Mouse (Mus musculus): ENCODE measurements around the gene Patl2. TPM values are rescaled to one million over a fixed set of nuclear protein-coding genes. Genes with fewer than 3 reads are reported as not detected.

Gene Patl2
- total RNA-seq, 2 experiments from 2014 or later: not detected

GRCm38 (mm10) chr2:122180051-122180822, 5.8 kb downstream of the Patl2 start:
- ATAC-seq (ENCODE audit: poor library complexity, severe bottlenecking): 0 out of 2 replicates have a peak, but pooled peaks have one; percentile 24

- ATAC-seq (ENCODE audit: poor library complexity, severe bottlenecking): no peak
Observed at GRCm38 (mm10) chr2:122172188-122172587, 13.8 kb downstream of the Patl2 start.

DNA sequence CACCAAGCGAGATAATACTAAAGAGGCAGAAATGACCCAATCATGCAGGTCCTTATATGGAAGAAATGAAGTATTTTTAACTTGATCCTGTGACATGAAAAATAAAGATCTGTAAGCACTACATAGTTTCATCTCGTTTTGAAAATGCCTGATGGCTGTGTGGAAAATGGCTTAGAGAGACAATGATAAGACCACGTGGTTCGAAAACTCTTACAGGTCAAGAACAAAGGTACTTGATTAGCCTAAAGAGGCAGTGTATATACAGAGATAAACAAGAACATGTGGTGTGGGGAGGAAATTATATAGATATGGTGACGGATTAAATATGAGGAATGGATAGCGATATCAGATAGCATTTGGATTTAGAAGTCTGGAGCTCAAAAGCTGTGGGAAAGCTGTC, 14.7 kb downstream of the Patl2 start:
- no peak for ATAC-seq (ENCODE audit: poor library complexity, severe bottlenecking)

DNA sequence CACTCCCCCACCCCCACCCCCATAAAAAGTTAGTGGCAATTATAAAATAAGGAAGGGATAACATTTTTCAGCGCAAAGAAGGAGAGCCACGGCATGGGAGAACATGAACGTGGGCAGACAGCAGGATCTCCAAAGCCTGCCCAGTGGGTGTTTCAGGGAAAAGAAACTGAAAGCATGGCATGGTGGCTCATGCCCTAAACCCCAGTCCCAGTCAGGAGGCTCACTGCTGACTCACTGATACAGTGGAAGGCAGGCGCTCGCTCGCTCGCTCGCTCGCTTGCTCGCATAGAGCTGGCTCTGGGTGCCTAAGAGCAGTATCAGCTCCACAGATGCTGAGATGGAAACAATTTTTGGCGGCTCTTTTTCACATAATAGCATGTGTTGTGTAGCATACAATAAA, 21.7 kb downstream of the Patl2 start:
- ATAC-seq (ENCODE audit: poor library complexity, severe bottlenecking): peak; percentile 86

GRCm38 (mm10) chr2:122163430-122164195, 22.4 kb downstream of the Patl2 start:
- peak; percentile 43 for ATAC-seq (ENCODE audit: poor library complexity, severe bottlenecking)

GRCm38 (mm10) chr2:122162529-122162928, 23.5 kb downstream of the Patl2 start:
- no peak for ATAC-seq (ENCODE audit: poor library complexity, severe bottlenecking)

DNA sequence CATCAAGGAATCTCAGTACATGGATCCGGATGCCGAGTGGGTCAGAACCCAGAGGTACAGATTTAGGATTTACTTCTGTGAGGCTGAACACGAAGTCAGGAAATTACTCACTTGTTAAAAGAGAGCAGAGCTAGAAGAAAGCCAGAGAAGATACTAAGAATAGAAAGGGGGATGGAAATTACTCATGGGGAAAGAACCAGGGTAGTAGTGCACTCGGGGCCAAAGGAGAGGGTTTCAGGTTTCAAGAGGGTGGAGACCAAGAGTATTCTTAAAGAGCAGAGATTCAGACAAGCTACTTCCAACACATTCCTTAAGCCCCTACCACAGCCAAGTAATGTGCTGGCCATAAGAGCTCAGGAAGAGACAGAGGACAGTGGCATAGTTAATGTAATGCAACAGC, 24.4 kb downstream of the Patl2 start:
- ATAC-seq (ENCODE audit: poor library complexity, severe bottlenecking): no peak

DNA sequence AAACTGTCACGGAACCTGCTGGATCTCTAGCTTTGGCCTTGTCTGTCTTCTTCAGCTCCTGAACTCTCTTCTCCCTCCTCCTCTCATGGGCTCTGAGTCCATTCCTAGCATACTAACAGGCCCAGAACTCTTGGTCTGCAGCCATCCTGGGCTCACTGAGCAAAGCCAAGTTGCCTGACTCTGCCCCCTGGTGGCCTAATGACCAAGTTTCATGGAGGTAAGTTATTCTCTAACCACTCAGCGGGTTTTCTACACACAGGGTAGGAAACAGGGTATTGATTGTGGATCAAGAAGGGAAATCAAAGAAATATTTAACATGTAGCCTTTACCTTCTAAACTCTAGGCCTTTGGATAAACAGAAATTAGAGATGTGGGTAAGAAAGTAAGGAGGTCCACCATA, 25.3 kb downstream of the Patl2 start, which contains the start of gene Trim69:
Trim69 (plus strand) TSS at position 21 of the 400 bp plus-strand sequence.
- ATAC-seq (ENCODE audit: poor library complexity, severe bottlenecking): peak; percentile 67

DNA sequence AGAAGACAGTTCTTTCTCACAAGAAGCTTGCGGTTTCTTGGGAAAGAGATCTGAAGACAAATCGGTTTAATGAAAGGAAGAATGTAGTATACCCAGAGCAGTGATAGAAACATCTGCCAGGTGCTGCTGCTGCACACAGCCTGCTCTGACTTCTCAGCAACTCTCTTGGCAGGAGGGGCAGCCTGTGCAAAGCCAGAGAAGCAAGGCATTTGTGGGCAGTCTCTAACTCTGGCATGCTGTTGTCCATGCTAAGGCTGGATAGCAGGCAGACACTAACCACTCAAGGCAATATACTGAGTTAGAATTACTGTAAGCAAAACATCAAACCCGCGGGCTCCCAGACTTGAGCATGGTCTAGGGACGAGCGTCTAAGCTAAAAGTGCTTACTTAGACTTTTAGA, 26.3 kb downstream of the Patl2 start:
- ATAC-seq (ENCODE audit: poor library complexity, severe bottlenecking): no peak

DNA sequence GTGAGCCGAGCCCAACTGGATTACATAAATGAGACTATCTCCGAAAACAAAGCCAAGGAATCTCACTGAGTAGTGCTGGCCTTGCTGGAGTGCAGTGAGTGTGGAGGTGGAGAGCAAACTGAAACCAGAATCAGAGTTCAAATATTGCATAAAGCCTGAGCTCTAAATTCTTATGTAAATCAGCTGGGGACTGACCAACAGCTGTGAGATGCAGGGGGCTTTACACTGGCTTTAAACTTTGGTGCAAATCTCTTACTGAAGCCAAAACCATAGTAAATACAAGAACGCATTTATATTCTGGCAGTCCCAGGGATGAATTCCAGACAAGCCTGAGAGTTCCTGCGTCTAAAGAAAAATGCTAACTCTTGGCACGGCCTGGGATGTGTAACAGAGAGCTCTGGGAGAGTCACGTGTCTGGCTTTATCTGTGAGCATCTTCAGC, 27.6 kb downstream of the Patl2 start:
- ATAC-seq (ENCODE audit: poor library complexity, severe bottlenecking): no peak

DNA sequence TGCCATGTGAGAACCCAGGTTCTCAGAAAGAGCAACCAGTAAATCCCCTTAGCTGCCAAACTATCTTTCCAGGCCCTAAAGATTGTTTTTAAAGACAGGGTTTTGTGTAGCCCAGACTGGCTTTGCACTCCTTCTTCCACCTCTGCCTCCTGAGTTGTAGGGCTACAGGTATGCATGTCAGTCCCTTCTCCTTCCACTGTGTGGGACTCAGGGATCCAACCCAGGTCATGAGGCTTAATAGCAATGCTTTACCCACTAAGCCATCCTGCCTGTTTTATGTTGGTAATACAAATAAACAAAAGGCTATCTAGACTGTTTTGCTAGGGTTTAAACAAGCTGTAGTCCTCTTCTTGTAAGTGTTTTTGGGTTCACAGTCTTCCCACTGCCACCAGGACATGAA, 28.4 kb downstream of the Patl2 start:
- no peak for ATAC-seq (ENCODE audit: poor library complexity, severe bottlenecking)

DNA sequence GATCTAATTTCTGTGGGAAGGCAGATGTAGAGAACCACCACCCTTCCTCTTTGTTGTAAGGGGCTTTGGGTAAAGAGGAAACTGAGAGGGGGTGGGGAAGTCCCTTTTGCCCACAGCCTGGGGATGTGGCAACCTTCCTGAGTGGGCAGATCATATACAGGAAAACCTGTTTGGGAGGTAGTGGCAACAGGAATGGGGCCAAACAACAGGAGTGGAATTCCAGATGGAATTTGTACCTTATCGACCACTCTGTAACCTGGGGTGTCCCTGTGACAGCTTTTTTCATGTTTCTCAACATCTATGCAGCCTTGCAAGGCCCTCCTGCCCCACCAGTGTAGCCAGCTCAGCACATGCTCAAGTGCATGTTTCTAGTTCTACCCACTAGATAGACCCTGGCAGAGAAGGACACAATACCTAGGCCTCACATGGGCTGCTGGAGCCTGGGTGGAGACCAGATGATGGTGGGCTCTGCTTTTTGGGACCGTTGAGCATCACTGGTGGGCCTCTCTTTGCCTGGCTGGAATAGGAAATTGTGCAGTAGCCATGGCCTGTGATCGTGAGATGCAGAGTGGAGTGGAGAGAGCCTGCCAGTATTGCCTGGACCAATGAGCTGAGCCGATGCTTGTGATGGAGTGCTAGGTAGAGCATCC, 29.8 kb downstream of the Patl2 start:
- peak; percentile 77 for ATAC-seq (ENCODE audit: poor library complexity, severe bottlenecking)

DNA sequence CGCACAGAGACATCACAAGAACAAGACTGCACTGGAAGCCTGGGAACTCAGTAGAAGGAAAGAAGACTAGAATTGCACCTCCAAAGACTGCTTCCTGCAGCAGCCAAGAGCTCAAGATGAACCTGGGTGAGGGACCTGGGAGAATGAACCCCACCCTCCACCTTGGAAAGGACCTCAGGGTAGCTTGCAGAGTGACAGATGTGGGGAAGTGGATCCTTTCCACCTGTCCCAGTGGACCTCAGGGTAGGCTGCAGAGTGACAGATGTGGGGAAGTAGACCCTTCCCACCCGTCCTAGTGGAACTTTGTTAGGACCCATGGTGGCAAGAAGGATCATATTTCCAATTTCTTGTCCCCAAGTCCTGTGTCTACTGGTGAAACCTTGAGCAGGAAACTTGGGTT, 30.7 kb downstream of the Patl2 start:
- ATAC-seq (ENCODE audit: poor library complexity, severe bottlenecking): no peak

GRCm38 (mm10) chr2:122154479-122154878, 31.5 kb downstream of the Patl2 start:
- ATAC-seq (ENCODE audit: poor library complexity, severe bottlenecking): no peak

- peak; percentile 58 for ATAC-seq (ENCODE audit: poor library complexity, severe bottlenecking)
Observed at GRCm38 (mm10) chr2:122153681-122154365, 32.2 kb downstream of the Patl2 start.

GRCm38 (mm10) chr2:122152850-122153249, 33.1 kb downstream of the Patl2 start:
- no peak for ATAC-seq (ENCODE audit: poor library complexity, severe bottlenecking)

- no peak for ATAC-seq (ENCODE audit: poor library complexity, severe bottlenecking)
Observed at GRCm38 (mm10) chr2:122151221-122151620, 34.8 kb downstream of the Patl2 start.

DNA sequence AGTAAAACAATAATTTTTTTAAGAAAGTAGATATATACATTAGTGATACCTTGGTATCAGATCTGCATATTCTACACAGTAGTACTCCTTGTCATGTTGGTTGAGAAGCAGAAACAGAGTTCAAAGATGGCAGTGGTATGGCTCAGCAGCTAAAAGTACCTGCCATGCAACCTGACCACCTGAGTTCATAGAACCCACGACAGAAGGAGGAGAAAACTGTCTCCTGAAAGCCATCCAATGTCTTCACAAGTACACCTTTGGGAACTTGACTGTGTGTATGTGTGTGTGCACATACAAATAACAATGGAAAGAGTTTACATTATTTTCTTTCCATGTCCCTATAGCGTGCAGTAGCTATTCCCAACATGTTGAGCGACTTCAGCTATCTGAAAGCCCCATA, 36.3 kb downstream of the Patl2 start:
- ATAC-seq (ENCODE audit: poor library complexity, severe bottlenecking): no peak

- ATAC-seq (ENCODE audit: poor library complexity, severe bottlenecking): no peak
Observed at GRCm38 (mm10) chr2:122149316-122149715, 36.7 kb downstream of the Patl2 start.

DNA sequence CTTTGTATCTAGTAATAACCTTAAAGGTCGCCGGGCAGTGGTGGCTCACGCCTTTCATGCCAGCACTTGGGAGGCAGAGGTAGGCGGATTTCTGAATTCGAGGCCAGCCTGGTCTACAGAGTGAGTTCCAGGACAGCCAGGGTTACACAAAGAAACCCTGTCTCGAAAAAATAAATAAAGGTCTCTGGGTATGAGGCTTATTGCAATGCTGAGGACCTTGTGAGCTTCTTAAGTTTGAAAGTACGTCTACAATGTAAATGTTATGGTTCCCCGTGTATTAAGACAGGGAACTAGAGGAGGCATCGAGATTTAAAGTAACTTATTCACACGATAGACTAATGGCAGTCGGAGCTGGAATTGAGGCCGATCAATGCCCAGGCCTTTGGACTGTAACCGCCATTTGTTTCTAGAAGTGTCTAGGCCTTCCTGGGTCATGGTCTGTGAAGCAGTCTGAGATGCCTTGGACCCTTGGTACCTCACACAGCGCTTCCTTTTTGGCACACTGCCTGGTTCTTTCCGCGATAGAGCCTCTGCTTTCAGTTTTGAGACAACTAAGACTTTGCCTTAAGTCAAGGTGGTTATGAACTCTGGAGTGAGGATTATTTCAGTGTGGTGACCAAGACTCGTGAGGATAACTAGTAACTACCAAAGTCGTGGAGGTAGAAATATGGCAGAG, 37.6 kb downstream of the Patl2 start:
- ATAC-seq (ENCODE audit: poor library complexity, severe bottlenecking): peak; percentile 22

Data from megakaryocyte, adult 5-6 weeks (primary cell).